Mouse (Mus musculus) forebrain, embryonic 11.5 days (tissue): Measurements from ENCODE around the gene Dscam. TPM values are rescaled to one million over a fixed set of nuclear protein-coding genes. Genes with fewer than 3 reads are reported as not detected.
"Not testable (repeated sequence)": the region's sequence is repeated elsewhere in the genome, so short reads cannot be mapped to it uniquely, and the experiment has no call there.

Source experiments
- ATAC-seq: fragments of 200-750 bp; cut with Nextera tagmentation; replicated peaks from 2 replicates; pipeline ENCODE4 v1.8.0; 2017; ENCODE audit warnings: moderate TSS enrichment; ENCODE audit not compliant: low FRiP score
- DNase-seq: peaks from one replicate; pipeline ENCODE4 v3.0.0-alpha.2; 2017; ENCODE audit warnings: low spot score
- H3K27ac ChIP-seq: fragments of 300-500 bp; sonication (generic); 2 replicates; pipeline ENCODE4 v1.5.1; 2014; ENCODE audit warnings: low read depth, low read length
- H3K27me3 ChIP-seq: fragments of 300-500 bp; sonication (generic); 2 replicates; pipeline ENCODE4 v1.6.1; 2014; ENCODE audit warnings: mild to moderate bottlenecking, low read length, mixed read lengths; ENCODE audit not compliant: control insufficient read depth, insufficient read depth
- H3K36me3 ChIP-seq: fragments of 300-500 bp; sonication (generic); 2 replicates; pipeline ENCODE4 v1.6.1; 2014; ENCODE audit warnings: mild to moderate bottlenecking, low read length, moderate library complexity, mixed read lengths; ENCODE audit not compliant: control insufficient read depth, insufficient read depth
- H3K4me1 ChIP-seq: fragments of 300-500 bp; sonication (generic); replicated peaks from 2 replicates; pipeline ENCODE4 v1.6.1; 2014; ENCODE audit warnings: low read length, mixed read lengths; ENCODE audit not compliant: control insufficient read depth, insufficient read depth
- H3K4me2 ChIP-seq: fragments of 300-500 bp; sonication (generic); 2 replicates; pipeline ENCODE4 v1.6.1; 2014; ENCODE audit warnings: low read depth, mild to moderate bottlenecking, low read length, moderate library complexity, mixed read lengths; ENCODE audit not compliant: severe bottlenecking
- H3K4me3 ChIP-seq: fragments of 300-500 bp; sonication (generic); 2 replicates; pipeline ENCODE4 v1.5.1; 2014; ENCODE audit warnings: low read depth, low read length
- H3K9ac ChIP-seq: fragments of 300-500 bp; sonication (generic); 2 replicates; pipeline ENCODE4 v1.6.1; 2014; ENCODE audit warnings: low read length
- H3K9me3 ChIP-seq: fragments of 300-500 bp; sonication (generic); 2 replicates; pipeline ENCODE4 v1.6.1; 2016; ENCODE audit warnings: low read length, mixed read lengths; ENCODE audit not compliant: control insufficient read depth
- WGBS: fragments of 180-500 bp; shearing (Covaris S2); extraction: QIAGEN DNeasy Blood & Tissue Kit; methylation state at CpG from one replicate; pipeline ENCODE4 v1.1.7; 2014; 5-methylcytosine and 5-hydroxymethylcytosine counted together
- polyA plus RNA-seq: library from polyadenylated mRNA; unstranded; fragments of >200 nt; fragmentation: Nextera tagmentation; extraction: Ambion mirVana; gene quantifications from 2 replicates; pipeline ENCODE4 v1.2.1, GENCODE M21; 2014

The Dscam gene
- polyA plus RNA-seq, 1 experiment from 2014 or later: 0.88 TPM

DNA sequence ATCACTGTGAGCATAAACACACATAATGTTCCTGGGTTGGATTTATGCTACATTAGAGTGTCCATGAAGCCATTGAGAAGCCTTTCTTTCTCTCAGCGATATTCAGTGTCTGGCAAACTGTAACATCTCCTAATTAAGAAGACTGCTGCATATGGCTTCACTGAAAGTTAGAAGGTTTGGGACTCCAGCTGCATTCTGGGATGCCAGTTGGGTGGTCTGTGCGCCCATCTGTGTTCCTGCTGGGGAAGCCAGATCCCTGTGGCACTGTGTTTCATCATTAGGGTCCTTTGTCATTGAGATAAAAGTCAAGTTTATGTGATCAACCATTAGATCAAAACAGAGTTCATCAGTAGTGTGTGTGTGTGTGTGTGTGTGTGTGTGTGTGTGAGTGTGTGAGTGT is 284.7 kb downstream of the Dscam start:
- Histone ChIP-seq H3K9me3 (no peaks in the 10 kb centered on the region), H3K9ac (no peak overlapping the region), H3K4me3 (no peak overlapping the region), H3K36me3 (no peaks in the 10 kb centered on the region), H3K4me1 (no peaks in the 10 kb centered on the region), H3K27ac (no peak overlapping the region), H3K27me3 (no peaks in the 10 kb centered on the region), H3K4me2 (no peak overlapping the region)
- no peak for ATAC-seq
- no peak for DNase-seq
- 75% methylated on average over 2 of the region's 2 CpGs for WGBS

DNA sequence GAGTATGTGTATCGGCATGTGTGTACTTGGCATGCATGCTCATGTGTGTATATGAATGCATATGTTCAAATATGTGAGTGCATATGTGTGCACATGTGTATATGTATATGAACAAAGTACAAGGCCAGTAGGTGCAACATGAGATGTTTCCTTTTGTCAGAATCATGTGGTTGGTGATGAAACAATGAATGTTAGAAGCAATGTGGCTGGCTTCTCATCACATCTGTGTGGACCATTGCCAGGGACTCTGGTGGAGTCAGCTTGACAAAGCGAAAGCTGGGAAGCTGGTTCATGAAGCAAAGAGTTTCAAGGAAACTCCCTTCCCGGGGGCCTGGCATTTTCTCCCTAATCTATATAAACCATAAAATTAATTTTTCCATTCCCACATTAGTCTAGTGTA is 286.0 kb downstream of the Dscam start:
- not testable (repeated sequence) for H3K4me1 ChIP-seq, H3K36me3 ChIP-seq, H3K27ac ChIP-seq, H3K9me3 ChIP-seq, DNase-seq, H3K4me3 ChIP-seq, H3K27me3 ChIP-seq, H3K9ac ChIP-seq, ATAC-seq, H3K4me2 ChIP-seq
- WGBS: 90% methylated on average over 2 of the region's 3 CpGs

DNA sequence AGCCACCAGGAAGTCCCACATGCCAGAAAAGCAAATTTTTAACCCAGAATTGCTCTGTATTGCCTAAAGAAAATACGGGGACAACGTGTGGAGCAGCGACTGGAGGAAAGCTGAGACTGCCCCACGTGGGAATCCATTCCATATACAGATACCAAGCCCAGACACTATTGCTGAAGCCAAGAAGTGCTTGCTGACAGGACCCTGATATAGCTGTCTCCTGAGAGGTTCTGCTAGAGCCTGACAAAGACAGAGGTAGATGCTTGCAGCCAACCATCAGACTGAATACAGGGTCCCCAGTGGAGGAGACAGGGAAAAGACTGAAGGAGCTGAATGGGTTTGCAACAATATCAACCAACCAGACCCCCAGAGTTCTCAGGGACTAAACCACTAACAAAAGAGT is 293.3 kb downstream of the Dscam start:
- no peaks in the 10 kb centered on the region for H3K27me3 ChIP-seq
- ATAC-seq: no peak

DNA sequence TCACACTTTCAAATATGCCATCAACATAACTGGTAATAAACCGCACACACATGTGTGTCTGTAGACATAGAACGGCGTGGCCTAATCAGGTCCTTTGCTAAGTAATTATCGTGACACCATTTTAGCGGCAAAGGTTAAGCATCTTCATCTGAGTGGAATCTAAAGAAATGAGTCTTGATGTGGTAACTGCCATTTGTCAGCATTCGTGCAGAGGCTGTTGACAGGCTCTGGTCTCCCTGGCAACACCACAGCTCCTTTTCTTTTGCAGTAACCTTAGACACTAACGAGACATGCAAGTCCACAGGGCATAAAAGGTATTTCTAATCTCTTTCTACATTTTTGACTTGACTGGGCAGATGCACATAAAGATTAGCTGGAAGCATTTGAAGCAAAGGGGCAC is 297.8 kb downstream of the Dscam start:
- ATAC-seq: no peak
- 36% methylated on average over 7 of the region's 7 CpGs for WGBS

More for the DNA sequence above, 293.3 kb downstream of the Dscam start:
- no peak overlapping the region for H3K9ac ChIP-seq
- H3K4me2 ChIP-seq: no peak overlapping the region
- no peak for DNase-seq
- no peak overlapping the region for H3K4me3 ChIP-seq
- 81% methylated on average over 4 of the region's 4 CpGs for WGBS
- 0 out of 2 replicates have a peak, but pooled peaks cover 3% of the 10 kb centered on the region for H3K4me1 ChIP-seq
- H3K9me3 ChIP-seq: no peaks in the 10 kb centered on the region
- no peaks in the 10 kb centered on the region for H3K36me3 ChIP-seq
- H3K27ac ChIP-seq: no peak overlapping the region

DNA sequence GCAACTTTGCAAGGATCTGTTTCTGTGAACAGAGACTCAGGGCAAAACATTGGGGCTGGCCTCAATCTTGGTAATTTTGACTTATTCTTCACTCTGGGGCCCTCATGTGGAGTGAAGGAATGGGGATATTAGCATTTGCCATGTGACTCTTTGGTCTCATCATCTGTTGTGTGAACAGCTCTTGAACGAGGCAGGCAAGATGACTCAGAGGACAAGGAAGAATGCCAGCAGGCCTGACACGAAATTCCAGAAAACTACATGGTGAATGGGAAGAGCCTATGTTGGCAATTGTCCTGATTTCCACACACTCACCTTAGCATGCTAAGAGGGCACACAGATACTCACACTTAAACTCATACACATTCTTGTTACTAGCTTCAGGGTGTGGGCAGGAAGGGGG is 313.0 kb downstream of the Dscam start:
- no peak overlapping the region for H3K27ac ChIP-seq
- H3K4me3 ChIP-seq: no peak overlapping the region
- 63% methylated on average over 2 of the region's 2 CpGs for WGBS
- H3K36me3 ChIP-seq: no peaks in the 10 kb centered on the region
- H3K4me1 ChIP-seq: no peaks in the 10 kb centered on the region
- no peak overlapping the region for H3K4me2 ChIP-seq
- no peaks in the 10 kb centered on the region for H3K27me3 ChIP-seq
- H3K9me3 ChIP-seq: no peaks in the 10 kb centered on the region
- no peak for ATAC-seq
- no peak overlapping the region for H3K9ac ChIP-seq
- DNase-seq: no peak

More for the DNA sequence above, 297.8 kb downstream of the Dscam start:
- Histone ChIP-seq H3K27ac (no peak overlapping the region), H3K4me3 (no peak overlapping the region), H3K4me1 (0 out of 2 replicates have a peak, but pooled peaks cover 3% of the 10 kb centered on the region), H3K9me3 (no peaks in the 10 kb centered on the region), H3K4me2 (no peak overlapping the region), H3K9ac (no peak overlapping the region), H3K27me3 (no peaks in the 10 kb centered on the region), H3K36me3 (no peaks in the 10 kb centered on the region)
- peak; percentile 52 for DNase-seq

DNA sequence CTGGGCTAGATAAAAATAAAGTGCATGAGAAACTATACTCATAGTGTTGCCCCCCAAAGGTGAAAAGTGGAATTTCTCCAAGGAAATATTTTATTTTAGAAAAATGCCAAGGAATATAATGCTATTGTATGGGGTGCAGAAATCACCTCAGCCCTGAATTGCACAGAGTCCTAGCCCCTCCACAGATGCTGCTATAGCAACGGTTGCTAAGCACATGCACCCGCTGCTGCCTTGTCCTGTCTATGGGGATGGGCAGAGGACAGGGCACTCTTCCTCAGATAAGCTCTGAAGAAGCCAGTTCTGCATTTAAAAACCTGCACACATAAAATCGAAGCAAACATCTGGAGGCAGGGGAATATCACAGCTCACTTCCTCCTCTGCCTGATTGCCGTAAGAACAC is 315.5 kb downstream of the Dscam start:
- H3K27me3 ChIP-seq: no peaks in the 10 kb centered on the region
- WGBS: 76% methylated on average over 4 of the region's 4 CpGs
- H3K27ac ChIP-seq: no peak overlapping the region
- H3K9ac ChIP-seq: no peak overlapping the region
- no peak overlapping the region for H3K4me2 ChIP-seq
- H3K9me3 ChIP-seq: no peaks in the 10 kb centered on the region
- DNase-seq (no peak), ATAC-seq (no peak; the same call in 1 of the 2 replicates)
- no peak overlapping the region for H3K4me3 ChIP-seq
- H3K36me3 ChIP-seq: no peaks in the 10 kb centered on the region
- no peaks in the 10 kb centered on the region for H3K4me1 ChIP-seq

DNA sequence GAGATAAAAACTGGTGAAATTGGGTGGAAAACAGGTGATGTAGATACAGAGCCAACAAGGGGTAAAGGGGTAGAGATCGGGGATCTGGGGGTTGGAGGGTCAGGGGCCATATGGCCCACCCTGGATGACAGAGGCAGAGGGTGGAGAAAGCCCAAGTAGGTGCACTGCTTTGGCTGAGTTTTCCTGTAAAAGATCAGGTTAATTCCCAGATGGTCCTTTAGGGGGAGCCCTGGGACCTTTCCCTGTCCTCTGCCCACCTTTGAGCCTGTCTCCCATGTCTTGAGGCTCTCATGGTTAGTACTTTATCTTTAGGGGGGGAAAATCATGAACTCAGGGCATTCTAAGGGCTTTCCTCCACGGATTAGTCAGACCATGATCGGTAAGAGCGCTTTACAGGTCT is 318.2 kb downstream of the Dscam start:
- Histone ChIP-seq H3K9me3 (no peaks in the 10 kb centered on the region), H3K27ac (no peak overlapping the region), H3K4me1 (no peaks in the 10 kb centered on the region), H3K4me3 (no peak overlapping the region), H3K4me2 (no peak overlapping the region), H3K9ac (no peak overlapping the region), H3K27me3 (no peaks in the 10 kb centered on the region), H3K36me3 (no peaks in the 10 kb centered on the region)
- 27% methylated on average over 4 of the region's 4 CpGs for WGBS
- DNase-seq (peak; percentile 62), ATAC-seq (peak; percentile 33)

DNA sequence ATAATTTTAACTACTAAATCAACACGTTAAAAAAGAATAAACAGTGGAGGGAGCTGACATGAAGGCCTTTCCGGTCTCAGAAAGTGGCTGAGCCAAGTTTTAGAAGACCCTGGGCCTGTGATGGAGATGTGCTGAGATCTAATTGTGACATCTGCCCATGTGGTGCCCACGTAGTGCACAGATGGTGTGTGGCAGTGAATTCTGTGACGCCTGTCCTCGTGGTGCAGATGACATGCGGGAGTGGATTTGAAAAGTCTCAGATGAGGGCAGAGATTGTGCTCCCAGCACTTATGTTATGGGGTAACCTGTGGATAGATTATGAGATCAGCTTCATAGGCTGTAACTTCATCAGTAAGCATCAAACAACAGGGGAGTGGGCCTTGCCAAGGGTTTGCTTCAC is 321.6 kb downstream of the Dscam start:
- peaks cover 14% of the 10 kb centered on the region for H3K4me1 ChIP-seq
- ATAC-seq (no peak), DNase-seq (no peak)
- no peaks in the 10 kb centered on the region for H3K9me3 ChIP-seq
- no peak overlapping the region for H3K4me3 ChIP-seq
- WGBS: 84% methylated on average over 6 of the region's 6 CpGs
- H3K9ac ChIP-seq: no peak overlapping the region
- no peak overlapping the region for H3K4me2 ChIP-seq
- H3K36me3 ChIP-seq: no peaks in the 10 kb centered on the region
- no peaks in the 10 kb centered on the region for H3K27me3 ChIP-seq
- no peak overlapping the region for H3K27ac ChIP-seq

DNA sequence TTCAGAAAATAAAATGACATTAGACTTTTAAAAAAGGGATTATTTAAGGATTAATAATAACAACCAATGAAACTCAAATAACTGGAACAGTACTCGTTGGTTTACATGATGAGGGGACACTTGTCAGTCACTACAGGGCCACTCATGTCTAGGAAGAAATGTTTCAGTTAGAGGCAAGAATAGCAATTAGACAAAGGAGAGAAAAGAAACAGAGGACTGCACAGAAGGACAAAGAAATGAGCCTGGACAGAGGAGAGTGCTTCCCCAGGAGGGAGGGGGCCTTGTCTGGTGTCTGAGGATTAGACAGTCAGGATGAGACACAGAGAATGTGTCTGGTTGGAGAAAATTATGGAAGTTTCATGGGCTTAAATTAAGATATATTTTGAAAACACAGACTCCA is 324.0 kb downstream of the Dscam start:
- no peak overlapping the region for H3K4me3 ChIP-seq
- no peaks in the 10 kb centered on the region for H3K27me3 ChIP-seq
- H3K4me1 ChIP-seq: peaks cover 15% of the 10 kb centered on the region
- H3K4me2 ChIP-seq: no peak overlapping the region
- H3K9ac ChIP-seq: no peak overlapping the region
- DNase-seq (no peak), ATAC-seq (peak; percentile 48)
- H3K36me3 ChIP-seq: no peaks in the 10 kb centered on the region
- H3K9me3 ChIP-seq: no peaks in the 10 kb centered on the region
- H3K27ac ChIP-seq: peak overlapping the region; percentile 13; the same call in 1 of the 2 replicates
- WGBS: 16% methylated on average over 1 of the region's 1 CpGs
